Mouse (Mus musculus) midbrain, embryonic 10.5 days (tissue): ENCODE results near the gene Tpsb2. TPM values are rescaled to one million over a fixed set of nuclear protein-coding genes. Genes with fewer than 3 reads are reported as not detected.

Experiments used
- DNase-seq: peaks from one replicate; pipeline ENCODE4 v3.0.0-alpha.2; 2017; ENCODE audit warnings: low spot score
- H3K27ac ChIP-seq: fragments of 300-500 bp; sonication (generic); replicated peaks from 2 replicates; pipeline ENCODE4 v1.5.1; 2016; ENCODE audit warnings: mild to moderate bottlenecking
- H3K27me3 ChIP-seq: fragments of 300-500 bp; sonication (generic); 2 replicates; pipeline ENCODE4 v1.6.1; 2016; ENCODE audit warnings: low read depth, mild to moderate bottlenecking; ENCODE audit not compliant: poor library complexity, severe bottlenecking
- H3K36me3 ChIP-seq: fragments of 300-500 bp; sonication (generic); 2 replicates; pipeline ENCODE4 v1.6.1; 2016; ENCODE audit warnings: mild to moderate bottlenecking, moderate library complexity
- H3K4me1 ChIP-seq: fragments of 300-500 bp; sonication (generic); 2 replicates; pipeline ENCODE4 v1.6.1; 2016
- H3K4me3 ChIP-seq: fragments of 300-500 bp; sonication (generic); 2 replicates; pipeline ENCODE4 v1.5.1; 2016; ENCODE audit warnings: mild to moderate bottlenecking, moderate library complexity
- H3K9me3 ChIP-seq: fragments of 300-500 bp; sonication (generic); replicated peaks from 2 replicates; pipeline ENCODE4 v1.6.1; 2016; ENCODE audit warnings: mild to moderate bottlenecking
- WGBS: fragments of 180-500 bp; shearing (Covaris S2); methylation state at CpG from one replicate; pipeline ENCODE4 v1.1.7; 2016; 5-methylcytosine and 5-hydroxymethylcytosine counted together
- polyA plus RNA-seq: library from polyadenylated mRNA; unstranded; fragments of >200 nt; fragmentation: Nextera tagmentation; extraction: Ambion mirVana; gene quantifications from 2 replicates; pipeline ENCODE4 v1.2.1, GENCODE M21; 2016

The Tpsb2 gene
- polyA plus RNA-seq, 1 experiment from 2014 or later = not detected

DNA sequence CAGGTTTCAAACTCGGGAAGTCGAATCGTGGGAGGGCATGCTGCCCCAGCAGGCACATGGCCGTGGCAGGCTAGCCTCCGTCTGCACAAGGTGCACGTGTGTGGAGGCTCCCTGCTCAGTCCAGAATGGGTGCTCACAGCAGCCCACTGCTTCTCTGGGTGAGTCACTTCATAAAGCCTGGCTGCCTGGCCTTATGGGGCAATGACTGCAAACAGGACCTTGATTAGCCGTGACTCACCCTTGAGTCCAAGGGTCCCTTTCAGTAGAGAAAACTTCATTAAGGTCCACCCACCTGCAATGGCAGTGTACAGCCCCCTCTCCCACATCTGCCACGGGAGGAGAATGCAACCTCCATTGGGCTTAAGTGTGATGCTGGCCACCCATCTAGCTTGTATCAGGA is 6.4 kb downstream of the Tpsb2 start:
- WGBS = 83% methylated on average over 8 of the region's 8 CpGs
- no peak for DNase-seq
- Histone ChIP-seq H3K4me3 (no peak overlapping the region), H3K4me1 (no peaks in the 10 kb centered on the region; the same call in 1 of the 2 replicates), H3K9me3 (no peaks in the 10 kb centered on the region), H3K27ac (no peak overlapping the region), H3K36me3 (peaks cover 21% of the 10 kb centered on the region; the same call in 1 of the 2 replicates), H3K27me3 (peaks cover 3% of the 10 kb centered on the region; the same call in 1 of the 2 replicates)

DNA sequence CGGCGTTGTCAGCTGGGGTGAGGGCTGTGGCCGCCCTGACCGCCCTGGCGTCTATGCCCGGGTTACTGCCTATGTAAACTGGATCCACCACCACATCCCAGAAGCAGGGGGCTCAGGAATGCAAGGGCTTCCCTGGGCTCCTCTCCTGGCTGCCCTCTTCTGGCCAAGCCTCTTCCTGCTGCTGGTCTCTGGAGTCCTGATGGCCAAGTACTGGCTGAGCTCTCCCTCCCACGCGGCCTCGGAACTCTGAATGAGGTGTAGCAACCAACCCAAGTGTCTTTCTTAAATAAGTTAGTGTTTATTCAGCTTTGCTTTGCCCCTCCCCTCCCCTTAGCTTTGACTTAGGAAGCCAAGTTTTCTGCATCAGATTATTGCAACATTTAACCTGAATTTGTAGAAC is 7.9 kb downstream of the Tpsb2 start:
- 47% methylated on average over 9 of the region's 9 CpGs for WGBS
- H3K27ac ChIP-seq = no peak overlapping the region
- no peak overlapping the region for H3K4me3 ChIP-seq
- no peak for DNase-seq
- no peaks in the 10 kb centered on the region for H3K9me3 ChIP-seq
- H3K4me1 ChIP-seq = no peaks in the 10 kb centered on the region; the same call in 1 of the 2 replicates
- peaks cover 21% of the 10 kb centered on the region; the same call in 1 of the 2 replicates for H3K36me3 ChIP-seq
- peaks cover 7% of the 10 kb centered on the region; the same call in 1 of the 2 replicates for H3K27me3 ChIP-seq

DNA sequence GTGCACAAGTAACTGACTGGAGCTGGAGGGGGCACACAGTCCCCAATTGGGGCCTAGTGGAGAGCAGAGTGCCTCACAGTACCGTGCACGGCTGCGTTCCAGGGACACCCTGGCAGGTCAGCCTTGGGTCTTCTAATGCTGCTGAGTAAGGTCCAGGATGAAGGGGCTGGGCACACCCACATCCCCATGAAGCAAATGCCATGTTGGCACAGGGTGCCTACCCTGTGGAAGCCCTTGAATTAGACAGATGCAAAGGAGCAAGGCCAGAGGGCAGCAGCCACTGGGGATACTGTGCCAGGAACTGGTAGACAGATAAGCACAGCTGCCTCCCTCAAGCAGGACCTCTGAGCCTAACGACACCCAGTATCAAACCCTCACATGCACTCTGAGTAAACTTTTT is 28.4 kb downstream of the Tpsb2 start:
- no peak for DNase-seq
- H3K36me3 ChIP-seq = peaks cover 24% of the 10 kb centered on the region
- H3K9me3 ChIP-seq = no peaks in the 10 kb centered on the region
- no peak overlapping the region for H3K27ac ChIP-seq
- peaks cover 11% of the 10 kb centered on the region for H3K4me1 ChIP-seq
- 87% methylated on average over 4 of the region's 4 CpGs for WGBS
- no peak overlapping the region for H3K4me3 ChIP-seq
- H3K27me3 ChIP-seq = peaks cover 20% of the 10 kb centered on the region

DNA sequence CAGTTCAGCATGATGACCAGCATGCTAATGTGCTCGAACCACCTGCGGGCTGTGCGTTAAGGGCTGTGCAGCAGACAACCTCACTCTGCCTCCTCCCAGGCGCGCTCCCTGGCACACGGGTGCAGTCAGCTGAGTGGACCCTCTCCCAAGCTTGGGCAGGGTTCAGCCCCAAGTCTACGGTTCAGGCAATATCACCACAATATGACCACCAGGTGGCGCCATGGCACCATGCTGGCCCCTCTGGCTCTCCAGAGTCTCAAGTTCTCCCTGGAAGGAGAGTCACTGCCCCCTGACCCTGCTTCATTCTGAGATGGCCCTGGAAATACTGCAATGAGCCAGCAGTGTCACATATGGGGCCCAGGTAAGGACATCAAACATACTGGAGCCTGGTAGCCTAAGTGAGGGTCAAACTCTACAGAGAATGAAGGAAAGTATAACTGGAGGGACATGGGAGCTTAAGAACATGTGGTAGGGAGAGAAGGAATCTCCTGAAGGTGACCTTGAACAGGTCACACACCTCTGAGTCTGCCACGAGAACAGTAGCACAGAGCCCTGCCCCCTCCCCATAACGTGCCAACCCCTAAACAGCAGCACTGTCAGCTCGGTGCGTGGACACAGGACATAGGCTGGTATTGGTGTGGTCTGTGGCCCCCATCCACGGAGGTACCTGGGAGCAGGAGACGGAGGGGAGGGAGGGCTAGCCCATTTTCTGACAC is 31.9 kb downstream of the Tpsb2 start:
- WGBS = 38% methylated on average over 14 of the region's 14 CpGs
- no peak overlapping the region for H3K27ac ChIP-seq
- peaks cover 53% of the 10 kb centered on the region for H3K27me3 ChIP-seq
- H3K4me1 ChIP-seq = peaks cover 32% of the 10 kb centered on the region
- no peak overlapping the region for H3K4me3 ChIP-seq
- H3K36me3 ChIP-seq = peaks cover 9% of the 10 kb centered on the region; the same call in 1 of the 2 replicates
- no peaks in the 10 kb centered on the region for H3K9me3 ChIP-seq
- DNase-seq = peak; percentile 84

DNA sequence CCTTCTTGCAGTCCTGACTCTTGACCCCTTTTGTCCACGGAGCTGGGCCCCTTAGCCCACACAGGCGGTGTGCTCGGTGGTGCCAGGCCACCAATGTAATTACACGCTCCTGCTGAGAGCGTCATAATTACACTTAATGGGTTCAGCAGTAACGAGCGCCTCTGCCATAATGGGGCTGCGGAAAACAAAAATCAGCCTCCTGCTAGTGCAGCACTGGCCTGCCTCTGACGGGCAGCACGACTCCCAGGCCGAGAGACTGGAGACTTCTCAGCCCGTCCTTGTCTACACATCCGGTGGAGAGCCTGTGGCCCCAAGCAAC is 32.4 kb downstream of the Tpsb2 start:
- WGBS = 64% methylated on average over 13 of the region's 13 CpGs

DNA sequence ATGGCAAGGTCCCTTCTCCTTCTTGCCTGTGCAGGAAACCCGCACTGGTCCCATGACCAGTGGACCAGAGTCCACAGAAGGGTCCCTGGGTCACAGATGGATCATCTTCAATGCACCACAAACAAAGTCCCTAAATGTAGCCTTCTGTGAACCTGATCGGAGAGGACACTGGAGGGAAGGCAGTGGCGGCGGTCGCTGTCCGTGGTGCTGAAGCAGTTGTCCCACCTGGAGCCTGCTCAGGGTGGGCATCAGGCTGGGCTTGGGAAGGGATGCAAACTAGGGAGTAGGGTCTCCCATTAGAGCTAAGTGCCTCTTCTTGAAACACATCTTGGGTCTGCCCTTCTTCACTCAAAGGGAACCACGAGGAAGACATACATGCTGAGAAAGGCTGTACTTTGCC is 34.3 kb downstream of the Tpsb2 start:
- H3K9me3 ChIP-seq = no peaks in the 10 kb centered on the region
- no peaks in the 10 kb centered on the region for H3K36me3 ChIP-seq
- peak; percentile 65 for DNase-seq
- no peak overlapping the region for H3K4me3 ChIP-seq
- peaks cover 54% of the 10 kb centered on the region for H3K4me1 ChIP-seq
- no peak overlapping the region for H3K27ac ChIP-seq
- 10% methylated on average over 7 of the region's 7 CpGs for WGBS
- peaks cover 77% of the 10 kb centered on the region for H3K27me3 ChIP-seq

More for the DNA sequence above, 32.4 kb downstream of the Tpsb2 start:
- H3K27ac ChIP-seq = no peak overlapping the region
- no peak overlapping the region for H3K4me3 ChIP-seq
- DNase-seq = no peak
- H3K9me3 ChIP-seq = no peaks in the 10 kb centered on the region
- peaks cover 5% of the 10 kb centered on the region; the same call in 1 of the 2 replicates for H3K36me3 ChIP-seq
- peaks cover 59% of the 10 kb centered on the region for H3K27me3 ChIP-seq
- H3K4me1 ChIP-seq = peaks cover 35% of the 10 kb centered on the region

DNA sequence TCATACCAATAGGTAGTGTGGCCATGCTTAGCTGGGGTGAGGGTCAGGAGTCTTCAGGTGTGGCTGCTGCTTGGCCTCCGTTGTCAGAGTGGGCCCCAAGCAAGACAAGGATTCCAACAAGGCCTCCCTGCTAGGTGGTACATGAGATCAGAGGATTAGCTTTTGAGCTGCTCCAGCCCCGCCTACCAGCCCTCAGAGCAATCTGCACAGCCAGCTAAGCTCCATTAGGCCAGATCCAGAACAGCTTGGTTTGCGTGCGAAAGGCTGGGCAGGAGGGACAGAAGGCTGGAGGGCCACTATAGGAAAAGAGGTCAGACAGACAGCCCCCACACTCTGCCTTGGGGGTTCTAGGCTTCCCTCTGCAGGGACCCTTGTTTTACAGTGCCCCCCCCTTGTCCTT is 35.4 kb downstream of the Tpsb2 start:
- H3K9me3 ChIP-seq = no peaks in the 10 kb centered on the region
- H3K27me3 ChIP-seq = peaks cover 77% of the 10 kb centered on the region
- no peak overlapping the region for H3K4me3 ChIP-seq
- DNase-seq = peak; percentile 32
- WGBS = 4% methylated on average over 4 of the region's 4 CpGs
- no peak overlapping the region for H3K27ac ChIP-seq
- peaks cover 65% of the 10 kb centered on the region for H3K4me1 ChIP-seq
- no peaks in the 10 kb centered on the region for H3K36me3 ChIP-seq

DNA sequence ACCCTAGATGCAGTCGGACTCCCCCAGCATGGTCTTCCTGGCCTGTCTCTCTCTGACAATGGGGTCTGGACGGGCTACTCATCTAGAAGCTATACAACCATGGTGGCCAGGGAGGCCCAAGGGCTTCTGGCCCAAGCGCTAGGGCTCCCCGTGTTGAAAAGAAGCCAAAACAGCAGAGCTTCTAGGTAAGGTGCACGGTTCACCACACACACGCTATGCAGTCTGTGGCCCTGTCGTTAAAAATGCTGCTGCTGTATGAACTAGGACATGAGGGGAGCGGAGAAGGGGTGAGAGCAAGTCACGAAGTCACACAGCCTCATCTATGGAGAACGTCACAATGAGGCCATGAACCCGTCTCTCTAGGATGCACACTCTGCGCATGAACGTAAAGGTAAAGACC is 36.1 kb downstream of the Tpsb2 start:
- H3K36me3 ChIP-seq = no peaks in the 10 kb centered on the region
- WGBS = 80% methylated on average over 13 of the region's 13 CpGs
- H3K4me1 ChIP-seq = peaks cover 72% of the 10 kb centered on the region
- peaks cover 78% of the 10 kb centered on the region for H3K27me3 ChIP-seq
- H3K27ac ChIP-seq = 0 out of 2 replicates have a peak overlapping the region, but pooled peaks have one; percentile 2
- H3K4me3 ChIP-seq = no peak overlapping the region
- no peak for DNase-seq
- H3K9me3 ChIP-seq = no peaks in the 10 kb centered on the region

DNA sequence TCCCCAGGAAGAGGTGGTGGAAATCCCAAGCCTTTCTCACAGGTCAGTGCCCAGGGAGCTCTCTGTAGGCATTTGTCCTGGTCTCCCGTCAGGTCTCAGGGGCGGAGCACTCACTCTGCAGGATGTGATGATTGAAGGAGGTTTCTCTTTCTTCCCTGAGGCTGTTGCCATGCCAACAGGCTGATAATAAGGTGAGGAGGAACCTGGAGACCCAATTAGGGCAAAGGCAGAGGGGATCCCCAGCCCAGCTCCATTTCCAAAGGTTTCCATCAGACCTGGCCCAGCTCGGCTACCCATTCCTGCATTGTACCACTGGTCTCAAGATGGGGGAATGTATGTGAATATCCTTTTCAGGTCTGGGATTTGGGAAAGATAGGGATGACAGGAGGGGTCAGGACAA is 38.1 kb downstream of the Tpsb2 start:
- Histone ChIP-seq H3K4me3 (no peak overlapping the region), H3K27me3 (peaks cover 65% of the 10 kb centered on the region)

DNA sequence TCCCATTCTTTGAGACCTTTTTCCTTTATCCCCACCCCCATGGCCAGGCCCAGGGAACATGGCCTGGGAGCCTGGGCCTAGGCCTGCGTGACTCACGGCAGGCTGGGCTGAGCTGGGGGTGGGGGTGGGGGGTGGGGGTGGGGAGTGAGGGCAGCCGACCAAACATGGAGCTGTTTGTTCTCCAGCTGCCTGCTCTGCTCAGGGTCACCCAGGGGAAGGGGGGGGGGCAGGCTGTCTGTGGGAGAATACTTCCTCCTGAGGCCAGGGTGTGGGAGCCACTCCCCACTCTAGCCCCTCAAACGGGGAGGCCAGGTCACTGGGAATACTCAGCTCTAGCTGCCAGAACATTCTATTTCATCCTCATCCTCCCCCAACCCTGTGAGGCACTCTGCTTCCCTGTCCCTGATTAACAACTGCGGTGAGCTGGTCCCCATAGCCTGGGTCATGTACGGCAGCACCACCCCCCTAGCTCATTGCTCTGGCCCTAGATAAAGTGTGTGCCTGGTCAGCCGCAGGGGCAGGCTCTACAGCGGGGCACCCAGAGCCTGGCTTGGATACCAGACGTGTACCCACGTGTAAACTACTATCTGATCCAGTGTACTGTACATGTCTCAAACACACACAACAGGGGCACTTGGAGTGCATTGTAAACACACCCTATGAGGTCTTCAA is 39.3 kb downstream of the Tpsb2 start:
- Histone ChIP-seq H3K27ac (peak overlapping the region; percentile 84), H3K4me3 (0 out of 2 replicates have a peak overlapping the region, but pooled peaks have one; percentile 11), H3K9me3 (no peaks in the 10 kb centered on the region), H3K27me3 (peaks cover 54% of the 10 kb centered on the region), H3K36me3 (no peaks in the 10 kb centered on the region), H3K4me1 (peaks cover 87% of the 10 kb centered on the region)
- DNase-seq = peak; percentile 39
- 11% methylated on average over 10 of the region's 10 CpGs for WGBS

More for the DNA sequence above, 38.1 kb downstream of the Tpsb2 start:
- H3K9me3 ChIP-seq = no peaks in the 10 kb centered on the region
- H3K36me3 ChIP-seq = no peaks in the 10 kb centered on the region
- no peak for DNase-seq
- whole genome bisulfite sequencing = 24% methylated on average over 3 of the region's 3 CpGs
- peak overlapping the region; percentile 84 for H3K27ac ChIP-seq
- peaks cover 76% of the 10 kb centered on the region for H3K4me1 ChIP-seq

DNA sequence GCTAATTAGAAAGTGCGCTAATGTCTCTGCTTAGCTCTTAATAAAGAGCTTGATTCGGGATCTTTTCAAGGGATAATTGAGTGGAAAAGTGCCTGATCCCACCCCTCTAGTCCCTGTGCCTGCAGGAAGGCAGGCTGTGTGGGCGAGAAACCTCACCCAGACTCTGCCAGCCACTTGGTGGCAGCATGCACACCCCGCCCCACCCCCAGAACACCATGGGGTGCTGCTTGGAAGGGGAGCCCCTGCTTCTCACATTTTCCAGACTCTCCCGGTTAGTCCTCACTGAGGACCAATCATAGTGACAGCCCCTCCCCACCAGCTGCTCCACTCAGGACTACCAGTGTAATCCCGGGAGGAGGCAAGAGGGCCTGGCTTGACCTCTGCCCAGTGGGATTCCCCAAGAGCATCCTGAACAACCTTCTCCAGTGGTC is 39.9 kb downstream of the Tpsb2 start:
- peaks cover 47% of the 10 kb centered on the region for H3K27me3 ChIP-seq
- no peaks in the 10 kb centered on the region for H3K9me3 ChIP-seq
- H3K4me3 ChIP-seq = peak overlapping the region; percentile 17; the same call in 1 of the 2 replicates
- H3K4me1 ChIP-seq = peaks cover 91% of the 10 kb centered on the region
- WGBS = 14% methylated on average over 6 of the region's 6 CpGs
- H3K27ac ChIP-seq = peak overlapping the region; percentile 84
- DNase-seq = no peak
- no peaks in the 10 kb centered on the region for H3K36me3 ChIP-seq

DNA sequence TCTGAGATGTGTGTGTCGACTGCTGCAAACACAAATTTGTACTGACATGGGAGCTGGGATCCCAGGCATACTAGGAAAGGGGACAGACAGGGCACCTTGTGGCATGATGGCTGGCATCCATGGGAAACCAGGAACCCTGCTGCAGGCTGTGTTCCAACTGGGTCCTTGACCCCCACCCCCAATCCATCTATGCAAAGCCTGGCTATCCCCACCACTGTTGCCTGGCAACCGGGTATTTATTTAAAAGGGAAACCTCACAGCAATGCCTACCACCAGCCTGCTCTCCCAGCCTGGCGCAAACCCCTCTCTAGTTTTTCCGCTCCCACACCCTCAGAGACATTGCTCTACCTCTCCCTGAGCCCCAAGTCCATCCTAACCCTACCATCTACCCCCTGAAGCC is 41.2 kb downstream of the Tpsb2 start:
- H3K27ac ChIP-seq = peak overlapping the region; percentile 84
- no peak for DNase-seq
- H3K4me3 ChIP-seq = no peak overlapping the region
- 65% methylated on average over 4 of the region's 4 CpGs for WGBS
- peaks cover 35% of the 10 kb centered on the region for H3K27me3 ChIP-seq
- H3K9me3 ChIP-seq = no peaks in the 10 kb centered on the region
- no peaks in the 10 kb centered on the region for H3K36me3 ChIP-seq
- H3K4me1 ChIP-seq = peaks cover 82% of the 10 kb centered on the region
